Mouse (Mus musculus): ENCODE data around the gene 9530068E07Rik. TPM values are rescaled to one million over a fixed set of nuclear protein-coding genes. Genes with fewer than 3 reads are reported as not detected.
"Not testable (repeated sequence)": the region's sequence is repeated elsewhere in the genome, so short reads cannot be mapped to it uniquely, and the experiment has no call there.

Gene 9530068E07Rik
- total RNA-seq, 2 experiments from 2014 or later: 65.7 to 65.8 TPM

DNA sequence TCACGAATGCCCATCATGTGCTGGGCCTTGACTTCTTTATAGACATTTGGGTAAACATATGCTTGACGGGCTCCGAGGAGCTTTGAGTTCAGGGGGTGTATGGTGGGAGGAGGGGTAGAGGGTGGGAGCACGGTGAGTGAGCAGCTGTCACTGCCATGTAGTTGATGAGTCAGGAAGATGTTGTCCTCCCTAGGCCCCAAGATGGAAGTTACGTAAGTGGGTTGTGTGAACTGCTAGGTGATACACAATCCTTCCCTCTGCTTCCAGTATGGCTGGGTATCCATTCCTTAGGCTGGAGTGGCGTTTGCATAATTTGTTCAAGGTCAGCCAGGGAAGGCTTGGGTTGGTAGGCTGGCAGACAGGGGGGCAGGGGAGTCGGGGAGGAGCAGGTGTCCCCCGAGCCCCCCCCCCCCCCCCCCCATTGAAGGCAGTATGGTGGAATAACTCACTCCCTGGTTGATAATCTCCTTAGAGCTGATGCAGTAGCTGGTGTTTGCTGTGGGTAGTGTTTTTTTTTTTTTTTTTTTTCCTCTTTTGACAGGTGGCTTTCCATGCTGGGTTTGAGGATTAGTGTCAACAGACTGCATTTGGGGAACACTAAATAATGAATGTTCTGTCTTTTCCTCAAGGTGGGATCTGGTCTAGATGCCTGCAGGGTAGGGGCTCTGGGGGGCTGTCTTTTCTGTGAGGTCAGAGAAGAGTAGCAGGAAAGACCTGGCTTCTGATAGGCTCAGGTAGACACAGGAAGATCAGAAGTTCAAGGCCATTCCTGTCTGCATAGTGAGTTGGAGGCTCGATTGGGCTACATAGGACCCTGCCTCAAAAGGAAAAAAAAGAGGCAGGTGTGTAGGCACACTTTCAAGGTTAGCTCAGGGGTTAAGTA, 26.7 kb upstream of the 9530068E07Rik start:
- intact Hi-C loops (cut with DNase I): no loop called here
- no peak for DNase-seq (ENCODE audit: low spot score in 2 of 2)

DNA sequence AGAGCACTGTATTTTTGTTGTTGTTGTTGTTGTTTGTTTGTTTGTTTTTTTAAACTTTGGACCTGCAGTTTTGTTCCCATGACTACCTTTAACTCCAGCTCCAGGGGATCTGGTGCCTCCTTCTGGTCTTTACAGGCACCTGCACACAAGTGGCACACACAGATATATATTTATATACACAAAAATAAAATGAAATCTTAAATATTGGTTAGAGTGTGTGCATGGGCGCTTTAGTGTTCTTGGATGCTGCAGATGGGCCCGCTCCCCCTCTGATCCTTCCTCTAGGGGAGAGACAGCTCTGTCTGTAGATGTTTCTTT, 26.1 kb upstream of the 9530068E07Rik start:
- no peak for DNase-seq (ENCODE audit: low spot score in 2 of 2)
- intact Hi-C loops (cut with DNase I): no loop called here

DNA sequence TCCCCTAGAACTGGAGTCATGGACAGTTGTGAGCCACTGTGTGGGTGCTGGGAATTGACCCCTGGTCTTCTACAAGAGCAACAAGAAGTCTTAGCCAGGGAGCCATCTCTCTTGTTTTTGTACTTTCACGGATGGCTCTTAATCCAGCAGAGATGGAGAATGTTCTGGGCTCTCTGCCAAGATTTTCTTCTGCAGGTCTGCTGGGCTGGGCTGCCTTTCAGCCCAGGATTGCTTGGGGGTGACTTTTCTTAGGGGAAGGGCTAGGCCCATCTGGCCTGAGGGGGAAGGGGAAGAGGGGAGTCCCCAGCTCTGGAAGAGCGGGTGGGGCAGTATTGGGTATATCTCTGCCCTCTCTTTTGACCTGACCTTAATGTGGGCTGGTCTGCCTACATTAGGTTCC, 25.7 kb upstream of the 9530068E07Rik start:
- peak in 1 of 2 experiments; percentile 34 for DNase-seq (ENCODE audit: low spot score in 2 of 2)
- intact Hi-C loops (cut with DNase I): no loop called here

DNA sequence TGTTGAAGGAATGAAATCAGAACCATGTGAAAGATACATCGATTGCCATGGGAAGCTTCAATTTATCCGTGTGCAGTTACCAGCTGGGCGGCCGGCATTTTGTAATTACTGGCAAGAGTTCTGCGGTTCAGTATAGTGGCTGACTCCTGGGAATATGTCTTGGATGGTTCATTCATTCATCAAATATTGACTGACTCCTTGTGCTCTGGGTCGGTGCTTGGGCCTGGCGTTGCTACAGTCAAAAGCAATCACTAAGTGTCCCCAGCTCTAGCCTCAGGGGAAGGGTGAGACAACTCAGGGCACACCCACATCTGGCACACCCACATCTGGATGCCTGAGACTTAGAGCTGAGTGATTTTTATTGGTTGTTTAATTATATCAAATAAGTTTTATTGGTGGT, 22.4 kb upstream of the 9530068E07Rik start:
- intact Hi-C loops (cut with DNase I): no loop called here
- DNase-seq (ENCODE audit: low spot score in 2 of 2): no peak

DNA sequence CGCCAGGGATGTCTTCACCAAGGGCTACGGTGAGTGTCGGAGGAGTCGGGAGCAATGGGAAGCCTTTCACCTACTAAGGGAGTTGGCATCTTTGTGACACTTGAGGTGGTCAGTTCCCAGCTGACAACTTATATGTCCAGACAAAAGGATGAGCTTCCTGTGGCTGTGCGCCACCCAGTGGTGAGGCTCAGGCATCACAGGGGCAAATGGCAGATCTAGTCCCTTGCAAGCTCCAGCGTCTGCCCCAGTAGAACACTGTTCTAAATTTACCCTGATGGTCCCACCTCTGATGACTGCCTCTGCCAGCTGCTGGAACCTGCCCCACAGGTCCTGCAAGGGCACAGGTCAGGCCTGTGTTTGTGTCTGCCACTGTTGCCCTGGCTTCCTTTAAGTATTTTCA, 21.9 kb upstream of the 9530068E07Rik start:
- peak in 1 of 2 experiments; percentile 43 for DNase-seq (ENCODE audit: low spot score in 2 of 2)
- intact Hi-C loops (cut with DNase I): no loop called here

DNA sequence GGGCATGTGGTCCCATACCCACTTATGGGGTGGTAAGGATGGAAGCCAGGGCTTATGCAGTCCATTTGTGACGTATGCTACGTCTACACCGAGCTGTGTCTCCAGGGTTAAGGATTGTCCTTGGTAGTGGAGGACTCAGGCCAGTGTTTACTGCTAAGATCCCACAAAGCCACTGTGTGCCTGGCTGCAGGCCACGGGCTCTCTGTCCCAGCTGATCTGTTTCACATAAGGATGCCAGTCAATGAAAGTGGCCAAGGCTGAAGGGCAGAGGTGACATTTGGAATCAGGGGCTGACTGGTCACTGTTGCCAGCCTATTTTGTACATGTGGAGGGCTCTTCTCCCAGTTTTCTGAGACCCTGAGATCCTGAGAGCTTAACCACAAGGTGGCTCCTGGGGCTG, 18.6 kb upstream of the 9530068E07Rik start:
- DNase-seq (ENCODE audit: low spot score in 2 of 2): no peak
- intact Hi-C loops (cut with DNase I): no loop called here

DNA sequence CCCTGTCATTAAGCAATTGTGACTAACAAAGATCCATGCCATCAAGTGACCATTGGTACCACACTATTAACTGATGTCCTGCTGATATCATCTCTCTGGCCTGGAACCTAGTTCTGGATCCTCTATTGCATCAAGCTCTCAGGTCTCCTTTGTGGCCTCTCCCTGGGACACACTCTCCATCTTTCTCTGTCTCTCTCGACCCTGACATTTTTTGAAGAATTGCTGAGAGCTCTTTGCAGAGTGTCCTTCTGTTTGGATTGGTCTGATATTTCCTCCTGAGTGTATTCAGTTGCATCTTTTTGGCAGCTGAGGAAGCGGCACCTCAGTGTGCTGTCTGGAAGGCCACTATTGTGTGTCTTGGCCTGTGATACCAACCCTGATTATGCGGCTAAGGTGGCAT, 17.0 kb upstream of the 9530068E07Rik start:
- no peak for DNase-seq (ENCODE audit: low spot score in 2 of 2)
- intact Hi-C loops (cut with DNase I): no loop called here

DNA sequence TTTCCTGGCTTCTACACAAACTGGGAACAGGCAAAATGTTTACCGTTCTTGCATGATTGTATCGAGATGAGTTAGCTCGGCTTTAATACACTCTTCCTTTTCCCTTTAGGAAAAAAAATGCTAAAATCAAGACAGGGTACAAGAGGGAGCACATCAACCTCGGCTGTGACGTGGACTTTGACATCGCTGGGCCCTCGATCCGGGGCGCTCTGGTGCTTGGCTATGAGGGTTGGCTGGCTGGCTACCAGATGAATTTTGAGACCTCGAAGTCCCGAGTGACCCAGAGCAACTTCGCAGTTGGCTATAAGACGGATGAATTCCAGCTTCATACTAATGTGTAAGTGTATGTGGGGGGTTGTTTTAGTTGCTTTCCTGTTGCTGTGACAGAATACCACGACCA, 12.5 kb upstream of the 9530068E07Rik start:
- intact Hi-C loops (cut with DNase I): no loop called here
- no peak for DNase-seq (ENCODE audit: low spot score in 2 of 2)

DNA sequence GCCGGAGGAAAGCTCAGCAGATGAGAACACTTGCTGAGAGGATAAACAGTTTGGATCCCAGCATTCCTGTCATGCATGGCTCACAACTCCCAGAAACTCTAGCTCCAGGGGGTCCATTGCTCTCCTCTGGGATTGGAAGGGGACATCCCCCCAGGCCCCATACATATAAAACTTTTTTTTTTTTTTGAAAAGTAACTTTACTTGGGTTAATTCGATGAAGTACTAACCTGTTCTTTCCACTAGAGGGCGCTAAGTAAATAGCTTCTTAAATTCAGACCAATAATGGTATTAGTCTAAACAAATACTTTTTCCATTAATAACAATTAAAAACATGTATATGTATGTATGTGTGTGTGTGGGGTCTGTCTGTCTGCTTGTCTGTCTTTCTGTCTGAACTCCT, 11.6 kb upstream of the 9530068E07Rik start:
- no peak for DNase-seq (ENCODE audit: low spot score in 2 of 2)

DNA sequence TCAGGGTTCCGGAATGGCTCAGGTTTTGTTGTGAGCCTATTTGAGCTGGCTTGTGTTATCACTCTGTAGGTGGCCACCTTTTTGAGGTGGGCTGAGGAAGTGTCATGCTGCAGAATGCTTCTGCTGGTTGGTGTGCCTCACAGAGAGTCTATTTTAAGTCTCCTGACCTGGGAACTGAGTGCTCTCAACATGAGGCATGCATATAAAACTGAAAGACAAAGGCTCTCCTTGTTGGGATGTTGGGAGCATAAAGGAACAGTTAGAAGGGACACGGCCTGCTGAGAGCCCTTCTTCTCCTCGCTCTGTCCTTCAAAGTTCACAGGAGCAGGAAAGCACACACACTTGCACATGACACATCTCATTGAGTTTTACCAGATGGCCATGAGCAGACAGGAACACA, 9.3 kb upstream of the 9530068E07Rik start:
- DNase-seq (ENCODE audit: low spot score in 2 of 2): no peak
- intact Hi-C loops (cut with DNase I): no loop called here

More for the DNA sequence above, 11.6 kb upstream of the 9530068E07Rik start:
- intact Hi-C loops (cut with DNase I): no loop called here

DNA sequence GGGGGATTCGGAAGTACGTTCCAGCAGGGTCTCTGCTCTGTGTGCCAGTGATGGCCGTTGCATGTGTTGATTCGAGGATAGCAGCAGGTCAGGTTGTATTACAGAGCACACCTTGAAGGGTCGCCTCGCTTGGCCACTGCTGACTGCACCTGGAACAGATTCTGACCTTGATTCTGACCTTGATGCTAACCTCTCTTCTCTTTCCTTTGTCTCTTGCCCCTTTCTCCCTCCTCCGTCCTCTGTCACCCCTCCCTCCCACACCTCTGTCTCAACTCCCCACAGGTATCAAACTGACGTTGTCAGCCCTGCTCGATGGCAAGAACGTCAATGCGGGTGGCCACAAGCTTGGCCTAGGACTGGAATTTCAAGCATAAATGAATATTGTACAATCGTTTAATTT, 8.1 kb upstream of the 9530068E07Rik start:
- intact Hi-C loops (cut with DNase I): no loop called here
- DNase-seq (ENCODE audit: low spot score in 2 of 2): no peak

DNA sequence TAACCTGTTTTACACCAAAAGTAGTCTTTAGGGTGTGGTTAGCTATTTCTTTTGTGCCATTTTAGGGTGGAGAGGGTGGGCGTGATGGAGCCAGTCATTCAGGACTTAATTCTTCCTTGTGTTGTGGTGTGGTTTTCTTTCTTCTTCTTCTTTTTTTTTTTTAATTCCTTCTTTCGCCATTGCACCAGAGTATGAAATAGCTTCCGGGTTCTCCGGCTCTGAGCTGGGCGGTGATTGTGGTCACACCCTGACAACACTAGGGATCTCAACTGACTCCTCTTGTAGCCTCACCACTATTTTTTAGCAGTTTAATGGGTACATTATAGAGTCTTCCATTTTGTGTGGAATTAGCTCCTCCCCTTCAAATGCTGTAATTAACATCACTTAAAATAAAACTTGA, 7.2 kb upstream of the 9530068E07Rik start:
- DNase-seq (ENCODE audit: low spot score in 2 of 2); intact Hi-C loops (cut with DNase I): not testable (repeated sequence)

DNA sequence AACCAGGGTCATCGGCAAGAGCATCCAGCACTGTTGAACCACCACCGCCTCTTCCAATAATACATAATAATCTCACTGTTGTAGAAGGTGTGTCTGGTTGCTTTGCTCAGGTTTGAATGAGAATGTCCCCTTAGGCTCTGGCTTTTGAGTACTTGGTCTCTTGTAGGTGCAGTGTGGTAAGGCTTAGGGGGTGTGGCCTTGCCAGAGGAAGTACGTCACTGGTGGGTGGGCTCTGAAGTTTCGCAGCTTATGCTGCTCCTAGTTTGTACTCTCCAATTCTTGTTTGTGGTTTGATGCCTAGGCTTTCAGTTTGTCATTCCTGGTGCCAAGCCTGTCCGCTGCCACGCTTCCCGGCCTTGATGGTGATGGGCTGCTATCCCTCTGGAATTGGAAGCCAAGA, 6.3 kb upstream of the 9530068E07Rik start:
- DNase-seq (ENCODE audit: low spot score in 2 of 2): no peak
- intact Hi-C loops (cut with DNase I): no loop called here

DNA sequence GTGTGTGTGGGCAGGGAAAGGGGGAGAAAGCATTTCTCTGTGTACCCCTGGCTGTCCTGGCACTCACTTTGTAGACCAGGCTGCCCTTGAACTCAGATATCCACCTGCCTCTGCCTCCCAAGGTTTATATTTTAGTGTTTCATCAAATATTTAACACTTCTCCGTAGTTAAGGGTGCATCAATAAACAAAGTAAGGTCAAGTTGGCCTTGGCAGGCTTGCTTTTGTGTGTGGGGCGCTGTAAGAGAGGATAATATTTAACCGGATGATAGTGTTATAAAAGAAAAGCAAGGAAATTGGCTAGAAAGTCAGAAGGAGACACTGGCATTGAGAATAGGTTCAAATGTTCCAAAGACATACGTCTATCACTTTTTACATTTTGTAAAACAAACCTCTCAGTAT, 1.7 kb upstream of the 9530068E07Rik start:
- intact Hi-C loops (cut with DNase I): no loop called here
- DNase-seq (ENCODE audit: low spot score in 2 of 2): no peak

DNA sequence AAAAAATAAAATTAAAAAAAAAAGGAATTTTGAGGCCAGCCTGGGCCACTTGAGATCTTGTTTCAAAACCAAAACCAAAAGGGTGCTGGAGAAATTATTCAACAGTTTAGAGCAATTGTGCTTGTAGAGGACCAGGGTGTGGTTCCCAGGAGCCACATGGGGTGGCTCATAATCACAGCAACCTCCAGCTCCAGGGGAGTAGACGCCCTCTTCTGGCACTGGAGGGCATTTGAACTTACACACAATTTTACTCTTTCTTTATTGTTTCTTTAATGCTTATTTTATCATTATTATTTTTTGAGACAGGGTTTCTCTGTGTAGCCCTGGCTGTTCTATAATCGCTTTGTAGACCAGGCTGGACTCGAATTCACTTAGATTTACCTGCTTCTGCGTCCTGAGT, 885 bp upstream of the 9530068E07Rik start:
- intact Hi-C loops (cut with DNase I): no loop called here
- no peak for DNase-seq (ENCODE audit: low spot score in 2 of 2)

DNA sequence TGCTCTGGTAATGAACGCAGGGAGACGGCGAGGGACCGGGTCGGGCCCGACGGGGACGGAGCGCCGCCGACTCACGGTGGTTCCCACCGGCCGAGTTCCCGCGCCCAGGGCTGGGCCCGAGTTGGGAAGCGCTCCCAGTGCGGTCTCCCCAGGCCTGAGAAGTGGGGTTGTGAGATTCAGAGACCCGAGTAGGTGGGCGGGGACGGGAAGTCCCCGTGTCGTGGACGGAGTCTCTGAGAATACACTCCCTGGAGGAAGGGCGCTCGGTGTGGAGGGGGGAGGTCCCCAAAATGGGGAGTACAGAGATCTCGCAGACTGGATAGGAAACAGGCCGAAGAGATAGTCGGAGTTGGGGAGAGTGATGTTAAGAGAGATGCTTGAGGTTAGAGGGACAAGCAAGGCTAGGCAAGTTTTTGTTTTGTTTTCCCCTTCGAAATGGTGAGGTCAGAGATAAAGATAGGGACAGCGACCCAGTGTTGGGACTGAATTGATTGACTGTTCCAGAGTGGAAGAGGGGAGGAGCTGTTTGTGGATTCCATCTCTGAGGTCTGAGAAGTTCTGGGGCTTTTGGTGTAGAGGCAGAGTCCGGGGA, 465 bp downstream of the 9530068E07Rik start:
- intact Hi-C loops (cut with DNase I): no loop called here
- DNase-seq (ENCODE audit: low spot score in 2 of 2): no peak

DNA sequence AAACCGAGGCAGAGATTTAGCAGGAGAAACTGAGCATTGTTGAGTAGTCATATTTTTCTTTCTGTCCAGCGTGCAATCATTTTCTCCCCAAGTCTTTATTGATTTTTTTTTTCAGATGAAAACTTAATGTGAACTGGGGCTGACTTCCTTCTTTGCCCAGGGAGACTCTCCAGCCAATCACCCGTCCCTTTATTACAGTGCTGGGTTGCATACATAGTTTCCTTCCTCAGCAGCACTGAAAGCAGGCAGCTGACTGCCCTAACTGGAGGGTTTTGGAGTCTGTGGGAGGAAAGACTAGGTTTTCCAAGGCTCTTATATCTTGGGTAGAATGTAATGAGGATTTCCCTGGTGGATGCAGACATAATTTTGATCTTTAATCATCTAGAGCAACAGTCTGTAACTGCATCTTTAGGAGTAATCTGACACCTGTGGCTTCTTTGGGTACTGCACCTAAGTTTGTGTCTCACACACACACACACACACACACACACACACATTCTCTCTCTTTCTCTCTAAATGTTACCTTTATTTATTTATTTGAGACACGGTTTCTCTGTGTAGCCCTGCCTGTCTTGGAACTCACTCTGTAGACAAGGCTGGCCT, 1.3 kb downstream of the 9530068E07Rik start:
- intact Hi-C loops (cut with DNase I): no loop called here
- DNase-seq (ENCODE audit: low spot score in 2 of 2): no peak

DNA sequence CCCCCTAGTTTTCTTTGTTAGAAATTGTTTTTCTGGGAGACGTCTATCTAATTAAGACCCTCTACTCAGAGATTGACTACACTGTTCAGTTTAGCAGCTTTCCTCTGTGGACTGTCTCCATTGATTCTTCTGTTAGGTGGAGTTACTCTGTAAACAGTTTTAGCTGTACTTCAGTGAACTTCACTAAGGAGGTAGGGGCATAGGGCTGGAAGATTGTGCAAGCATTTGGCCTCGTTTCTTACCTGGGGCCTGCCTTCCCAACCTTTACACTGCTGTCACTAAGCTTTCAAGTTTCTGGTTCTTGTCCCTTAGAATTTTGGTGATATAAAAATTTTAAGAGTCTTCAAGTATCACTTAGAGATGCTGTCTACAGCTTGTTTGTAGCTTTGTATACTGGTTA, 5.2 kb downstream of the 9530068E07Rik start:
- DNase-seq (ENCODE audit: low spot score in 2 of 2): no peak
- intact Hi-C loops (cut with DNase I): no loop called here

DNA sequence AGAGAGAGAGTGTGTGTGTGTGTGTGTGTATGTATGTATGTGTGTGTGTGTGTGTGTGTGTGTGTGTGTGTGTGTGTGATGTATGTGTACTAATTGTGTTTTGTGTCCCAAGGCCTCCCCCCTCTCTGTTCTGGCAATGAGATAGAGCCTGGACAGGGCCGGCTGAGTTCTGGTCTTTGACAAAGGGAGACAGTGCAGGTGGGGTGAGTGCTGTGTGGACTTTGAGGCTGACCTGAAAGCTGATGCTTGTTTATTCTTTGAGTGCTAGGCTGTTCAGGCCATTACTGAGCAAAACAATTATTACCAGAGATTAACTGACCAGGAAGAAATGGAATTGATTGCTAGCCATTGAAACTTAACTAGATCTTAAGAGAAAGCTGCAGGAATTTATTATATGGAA, 6.3 kb downstream of the 9530068E07Rik start:
- intact Hi-C loops (cut with DNase I): no loop called here

DNA sequence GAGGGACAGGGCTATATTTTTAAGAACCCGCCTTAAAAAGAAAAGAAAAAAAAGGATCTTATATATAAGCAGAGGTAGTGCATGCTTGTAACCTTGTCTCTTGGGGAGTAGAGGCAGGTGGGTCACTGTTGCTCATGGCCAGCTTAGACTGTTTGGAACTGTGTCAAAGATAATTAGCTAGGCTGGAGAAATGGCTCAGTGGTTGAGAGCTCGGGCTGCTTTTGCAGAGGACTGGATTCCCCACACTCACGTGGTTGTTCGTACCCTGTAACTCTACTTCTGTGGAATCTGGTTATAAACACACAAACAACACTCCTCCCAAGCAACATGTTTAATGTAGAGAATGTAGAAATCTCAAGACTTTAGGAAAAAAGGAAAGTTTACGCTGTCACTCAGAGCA, 8.0 kb downstream of the 9530068E07Rik start:
- intact Hi-C loops (cut with DNase I): no loop called here
- no peak for DNase-seq (ENCODE audit: low spot score in 2 of 2)

More for the DNA sequence above, 6.3 kb downstream of the 9530068E07Rik start:
- DNase-seq (ENCODE audit: low spot score in 2 of 2): no peak

DNA sequence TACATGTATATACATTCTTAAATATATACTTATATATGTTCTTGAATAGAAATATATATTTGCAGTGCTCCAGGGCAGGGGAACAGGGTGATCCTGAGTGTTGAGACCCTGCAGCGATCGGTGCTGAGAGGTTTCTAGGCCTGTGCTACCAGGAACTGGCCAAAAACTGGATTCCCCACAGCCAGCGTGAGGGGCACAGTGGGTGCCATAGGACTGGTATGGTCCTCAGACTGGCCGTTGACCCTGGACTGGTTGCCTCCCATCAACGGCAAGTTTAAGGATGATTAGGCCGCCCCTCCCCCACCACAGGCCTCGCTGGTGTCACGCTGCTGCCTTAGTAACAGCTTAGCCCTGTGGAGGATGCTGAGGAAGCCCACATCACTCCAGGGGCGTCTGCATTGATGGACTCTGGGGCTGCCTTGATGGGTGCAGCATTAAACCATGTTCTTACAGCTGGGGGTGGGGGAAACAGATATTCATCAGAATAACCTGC, 9.0 kb downstream of the 9530068E07Rik start:
- no peak for DNase-seq (ENCODE audit: low spot score in 2 of 2)
- intact Hi-C loops (cut with DNase I): no loop called here
